Mouse (Mus musculus) intestine, embryonic 16.5 days (tissue): ENCODE measurements around the gene Tnpo1. TPM values are rescaled to one million over a fixed set of nuclear protein-coding genes. Genes with fewer than 3 reads are reported as not detected.

Experiments
- ATAC-seq: fragments of 200-750 bp; cut with Nextera tagmentation; 2 replicates; pipeline ENCODE4 v1.8.0; 2017; ENCODE audit warnings: moderate TSS enrichment, moderate library complexity
- H3K27ac ChIP-seq: fragments of 300-500 bp; sonication (generic); 2 replicates; pipeline ENCODE4 v1.5.1; 2014; ENCODE audit warnings: mild to moderate bottlenecking, low read length
- H3K27me3 ChIP-seq: fragments of 300-500 bp; sonication (generic); replicated peaks from 2 replicates; pipeline ENCODE4 v1.6.1; 2014; ENCODE audit warnings: low read length, control low read depth, mixed read lengths; ENCODE audit not compliant: control insufficient read depth, insufficient read depth
- H3K36me3 ChIP-seq: fragments of 300-500 bp; sonication (generic); 2 replicates; pipeline ENCODE4 v1.6.1; 2014; ENCODE audit warnings: low read length, control low read depth; ENCODE audit not compliant: control insufficient read depth, insufficient read depth
- H3K4me1 ChIP-seq: fragments of 300-500 bp; sonication (generic); 2 replicates; pipeline ENCODE4 v1.6.1; 2014; ENCODE audit warnings: low read length, control low read depth, mixed read lengths; ENCODE audit not compliant: control insufficient read depth, insufficient read depth
- H3K4me2 ChIP-seq: fragments of 300-500 bp; sonication (generic); 2 replicates; pipeline ENCODE4 v1.6.1; 2014; ENCODE audit warnings: low read depth, low read length, control low read depth
- H3K4me3 ChIP-seq: fragments of 300-500 bp; sonication (generic); 2 replicates; pipeline ENCODE4 v1.5.1; 2014; ENCODE audit warnings: mild to moderate bottlenecking, low read length
- H3K9ac ChIP-seq: fragments of 300-500 bp; sonication (generic); 2 replicates; pipeline ENCODE4 v1.6.1; 2014; ENCODE audit warnings: low read depth, low read length
- H3K9me3 ChIP-seq: fragments of 300-500 bp; sonication (generic); 2 replicates; pipeline ENCODE4 v1.6.1; 2016; ENCODE audit warnings: low read length, control low read depth; ENCODE audit not compliant: control insufficient read depth
- WGBS: fragments of 180-500 bp; shearing (Covaris S2); extraction: QIAGEN DNeasy Blood & Tissue Kit; methylation state at CpG from one replicate; pipeline ENCODE4 v1.1.7; 2014; 5-methylcytosine and 5-hydroxymethylcytosine counted together
- polyA plus RNA-seq: library from polyadenylated mRNA; unstranded; fragments of >200 nt; fragmentation: Nextera tagmentation; extraction: Ambion mirVana; gene quantifications from 2 replicates; pipeline ENCODE4 v1.2.1, GENCODE M21; 2015

Gene Tnpo1
- polyA plus RNA-seq, 1 experiment from 2014 or later = 50.7 TPM

GRCm38 (mm10) chr13:98941829-98942343, 15.7 kb upstream of the Tnpo1 start:
- no peaks in the 10 kb centered on the region for H3K27me3 ChIP-seq
- H3K36me3 ChIP-seq = no peaks in the 10 kb centered on the region
- peak; percentile 94 for ATAC-seq
- H3K27ac ChIP-seq = peak overlapping the region; percentile 91
- no peak overlapping the region for H3K4me3 ChIP-seq
- H3K4me2 ChIP-seq = peak overlapping the region; percentile 39; the same call in 1 of the 2 replicates
- H3K9ac ChIP-seq = no peak overlapping the region; the same call in 1 of the 2 replicates
- no peaks in the 10 kb centered on the region for H3K9me3 ChIP-seq
- WGBS = 56% methylated on average over 7 of the region's 7 CpGs
- H3K4me1 ChIP-seq = peaks cover 12% of the 10 kb centered on the region

- Histone ChIP-seq H3K36me3 (no peaks in the 10 kb centered on the region), H3K27ac (no peak overlapping the region), H3K27me3 (no peaks in the 10 kb centered on the region), H3K9ac (no peak overlapping the region), H3K9me3 (no peaks in the 10 kb centered on the region), H3K4me1 (no peaks in the 10 kb centered on the region), H3K4me2 (no peak overlapping the region), H3K4me3 (no peak overlapping the region)
- WGBS = 70% methylated on average over 6 of the region's 6 CpGs
- no peak for ATAC-seq
These were observed 10.9 kb upstream of the Tnpo1 start for GRCm38 (mm10) chr13:98937108-98937507.

GRCm38 (mm10) chr13:98928908-98929307, 2.7 kb upstream of the Tnpo1 start:
- WGBS = 91% methylated on average over 2 of the region's 2 CpGs
- no peaks in the 10 kb centered on the region for H3K27me3 ChIP-seq
- H3K36me3 ChIP-seq = no peaks in the 10 kb centered on the region
- H3K4me1 ChIP-seq = peaks cover 7% of the 10 kb centered on the region
- H3K9me3 ChIP-seq = no peaks in the 10 kb centered on the region
- H3K4me3 ChIP-seq = no peak overlapping the region
- no peak overlapping the region for H3K4me2 ChIP-seq
- ATAC-seq = no peak
- H3K27ac ChIP-seq = no peak overlapping the region
- H3K9ac ChIP-seq = no peak overlapping the region

GRCm38 (mm10) chr13:98926958-98927242, 716 bp upstream of the Tnpo1 start:
- Histone ChIP-seq H3K9me3 (no peaks in the 10 kb centered on the region), H3K27me3 (no peaks in the 10 kb centered on the region), H3K27ac (peak overlapping the region; percentile 97), H3K4me3 (peak overlapping the region; percentile 99), H3K4me2 (peak overlapping the region; percentile 83), H3K4me1 (peaks cover 13% of the 10 kb centered on the region), H3K36me3 (no peaks in the 10 kb centered on the region), H3K9ac (peak overlapping the region; percentile 100)
- 65% methylated on average over 3 of the region's 3 CpGs for WGBS
- no peak for ATAC-seq

GRCm38 (mm10) chr13:98925486-98926212, 535 bp downstream of the Tnpo1 start:
- Histone ChIP-seq H3K27ac (peak overlapping the region; percentile 97), H3K4me3 (peak overlapping the region; percentile 99), H3K36me3 (no peaks in the 10 kb centered on the region; the same call in 1 of the 2 replicates), H3K4me2 (peak overlapping the region; percentile 69), H3K9ac (peak overlapping the region; percentile 100), H3K4me1 (peaks cover 13% of the 10 kb centered on the region), H3K27me3 (no peaks in the 10 kb centered on the region), H3K9me3 (no peaks in the 10 kb centered on the region)
- peak; percentile 71 for ATAC-seq
- WGBS = under 1% methylated on average over 64 of the region's 66 CpGs

GRCm38 (mm10) chr13:98924897-98925485, 1.2 kb downstream of the Tnpo1 start:
- H3K9me3 ChIP-seq = no peaks in the 10 kb centered on the region
- H3K4me2 ChIP-seq = peak overlapping the region; percentile 69
- 7% methylated on average over 11 of the region's 11 CpGs for WGBS
- no peak for ATAC-seq
- peak overlapping the region; percentile 100 for H3K9ac ChIP-seq
- H3K4me3 ChIP-seq = peak overlapping the region; percentile 99
- no peaks in the 10 kb centered on the region; the same call in 1 of the 2 replicates for H3K36me3 ChIP-seq
- no peaks in the 10 kb centered on the region for H3K27me3 ChIP-seq
- peak overlapping the region; percentile 97; the same call in 1 of the 2 replicates for H3K27ac ChIP-seq
- H3K4me1 ChIP-seq = peaks cover 15% of the 10 kb centered on the region

- H3K4me1 ChIP-seq = peaks cover 20% of the 10 kb centered on the region
- ATAC-seq = no peak
- H3K27ac ChIP-seq = no peak overlapping the region
- 62% methylated on average over 3 of the region's 3 CpGs for WGBS
- H3K9ac ChIP-seq = no peak overlapping the region
- no peaks in the 10 kb centered on the region for H3K27me3 ChIP-seq
- no peak overlapping the region for H3K4me3 ChIP-seq
- no peaks in the 10 kb centered on the region; the same call in 1 of the 2 replicates for H3K36me3 ChIP-seq
- no peak overlapping the region for H3K4me2 ChIP-seq
- no peaks in the 10 kb centered on the region for H3K9me3 ChIP-seq
These were observed 3.4 kb downstream of the Tnpo1 start for GRCm38 (mm10) chr13:98922806-98923205.

- ATAC-seq = no peak
- Histone ChIP-seq H3K4me1 (peaks cover 21% of the 10 kb centered on the region), H3K9me3 (no peaks in the 10 kb centered on the region), H3K4me3 (no peak overlapping the region), H3K27ac (no peak overlapping the region), H3K36me3 (no peaks in the 10 kb centered on the region; the same call in 1 of the 2 replicates), H3K27me3 (no peaks in the 10 kb centered on the region), H3K9ac (no peak overlapping the region), H3K4me2 (no peak overlapping the region)
- 89% methylated on average over 7 of the region's 7 CpGs for WGBS
These were observed 4.9 kb downstream of the Tnpo1 start for GRCm38 (mm10) chr13:98921276-98921675.

GRCm38 (mm10) chr13:98920300-98920699, 5.9 kb downstream of the Tnpo1 start:
- no peaks in the 10 kb centered on the region for H3K9me3 ChIP-seq
- H3K27ac ChIP-seq = no peak overlapping the region
- H3K36me3 ChIP-seq = no peaks in the 10 kb centered on the region; the same call in 1 of the 2 replicates
- H3K4me2 ChIP-seq = no peak overlapping the region
- no peaks in the 10 kb centered on the region for H3K27me3 ChIP-seq
- no peak overlapping the region for H3K9ac ChIP-seq
- H3K4me1 ChIP-seq = peaks cover 25% of the 10 kb centered on the region
- no peak for ATAC-seq
- 71% methylated on average over 3 of the region's 3 CpGs for WGBS
- no peak overlapping the region for H3K4me3 ChIP-seq
